Mouse (Mus musculus): ENCODE measurements around the gene Tmem94.

- no peak for TF ChIP-seq CTCF (IDR thresholded peaks at IDR 0.05; ENCODE audit: extremely low read depth, insufficient read depth, insufficient read length, insufficient replicate concordance)
- no peak for TF ChIP-seq POLR2A (IDR thresholded peaks at IDR 0.05; ENCODE audit: low read depth, low read length)
These were observed 27.1 kb downstream of the Tmem94 start for GRCm38 (mm10) chr11:115792353-115792752.
